Mouse (Mus musculus) megakaryocyte, embryonic 14.5 days (primary cell): Measurements from ENCODE around the gene Nrg3.

ENCODE experiments used
- FLI1 ChIP-seq: IDR thresholded peaks from 2 replicates; pipeline ENCODE4 v1.6.1; 2012; ENCODE audit warnings: low read length, inconsistent platforms, mixed read lengths
- GATA1 ChIP-seq: IDR thresholded peaks from 3 replicates; pipeline ENCODE4 v1.6.1; 2012; ENCODE audit warnings: mixed read lengths, low read length, inconsistent platforms, borderline replicate concordance

- no peak for TF ChIP-seq GATA1
- TF ChIP-seq FLI1: no peak
Observed at GRCm38 (mm10) chr14:39014126-39014525, 458.8 kb downstream of the Nrg3 start.
